In genomic region chr7:71704661-71705240, GRCm38 (mm10) we compare ENCODE assay signal across 8 mouse cellular contexts.
DNase-seq lines count a peak whose midpoint lies in the region; ATAC-seq and TF ChIP-seq lines count a peak whose summit lies in the region.

No protein-coding gene starts in this region.

- peak overlapping the region; percentile 92; the same call in 1 of the 2 replicates for H3K27ac ChIP-seq in heart, embryonic 10.5 days
- H3K27ac ChIP-seq in kidney, embryonic 16.5 days (ENCODE audit: low read length) = peak overlapping the region; percentile 65
- H3K27ac ChIP-seq in neural tube, embryonic 12.5 days = no peak overlapping the region
- H3K27ac ChIP-seq in thymus, adult 2 months (ENCODE audit: control insufficient read depth, insufficient read depth, low read length) = no peak overlapping the region

- H3K4me2 ChIP-seq in kidney, embryonic 16.5 days (replicated peaks; ENCODE audit: low read depth, low read length) = peak overlapping the region; percentile 90
- peak overlapping the region; percentile 87 for H3K4me2 ChIP-seq in neural tube, embryonic 12.5 days (replicated peaks)

- TF ChIP-seq CTCF in thymus, adult 2 months (IDR thresholded peaks at IDR 0.05; ENCODE audit: borderline replicate concordance, control insufficient read depth, extremely low read depth, insufficient read depth, low read length, poor library complexity) = no peak

- H3K36me3 ChIP-seq in heart, embryonic 10.5 days = no peaks in the 10 kb centered on the region
- no peaks in the 10 kb centered on the region for H3K36me3 ChIP-seq in kidney, embryonic 16.5 days (ENCODE audit: insufficient read depth, low read length)
- no peaks in the 10 kb centered on the region for H3K36me3 ChIP-seq in neural tube, embryonic 12.5 days
- no peaks in the 10 kb centered on the region for H3K36me3 ChIP-seq in thymus, adult 2 months (ENCODE audit: control insufficient read depth, insufficient read depth, low read length)

- no peak for TF ChIP-seq POLR2A in thymus, adult 2 months (IDR thresholded peaks at IDR 0.05; ENCODE audit: control insufficient read depth, extremely low read depth, insufficient read depth, low read length, poor library complexity)

- H3K4me3 ChIP-seq in heart, embryonic 10.5 days = peak overlapping the region; percentile 70
- H3K4me3 ChIP-seq in kidney, embryonic 16.5 days (ENCODE audit: low read length) = no peak overlapping the region
- H3K4me3 ChIP-seq in neural tube, embryonic 12.5 days = no peak overlapping the region
- H3K4me3 ChIP-seq in thymus, adult 2 months (ENCODE audit: control insufficient read depth, insufficient read depth, low read length) = no peak overlapping the region

- no peaks in the 10 kb centered on the region for H3K9me3 ChIP-seq in heart, embryonic 10.5 days
- no peaks in the 10 kb centered on the region for H3K9me3 ChIP-seq in kidney, embryonic 16.5 days (ENCODE audit: low read length)
- H3K9me3 ChIP-seq in neural tube, embryonic 12.5 days = no peaks in the 10 kb centered on the region

- peaks cover 23% of the 10 kb centered on the region; the same call in 1 of the 2 replicates for H3K4me1 ChIP-seq in heart, embryonic 10.5 days
- H3K4me1 ChIP-seq in kidney, embryonic 16.5 days (ENCODE audit: insufficient read depth, low read length) = 0 out of 2 replicates have a peak, but pooled peaks cover 6% of the 10 kb centered on the region
- no peaks in the 10 kb centered on the region for H3K4me1 ChIP-seq in neural tube, embryonic 12.5 days
- no peaks in the 10 kb centered on the region for H3K4me1 ChIP-seq in thymus, adult 2 months (replicated peaks; ENCODE audit: control insufficient read depth, insufficient read depth, low read length)

- peaks cover 12% of the 10 kb centered on the region for H3K27me3 ChIP-seq in heart, embryonic 10.5 days (ENCODE audit: insufficient read depth, poor library complexity, severe bottlenecking)
- no peaks in the 10 kb centered on the region for H3K27me3 ChIP-seq in kidney, embryonic 16.5 days (ENCODE audit: insufficient read depth, low read length)
- no peaks in the 10 kb centered on the region for H3K27me3 ChIP-seq in neural tube, embryonic 12.5 days (replicated peaks)
- no peaks in the 10 kb centered on the region for H3K27me3 ChIP-seq in thymus, adult 2 months (ENCODE audit: control insufficient read depth, insufficient read depth, low read length)

- 52% methylated on average over 4 of the region's 4 CpGs for WGBS in heart, embryonic 10.5 days
- WGBS in kidney, embryonic 16.5 days = 60% methylated on average over 4 of the region's 4 CpGs
- 57% methylated on average over 4 of the region's 4 CpGs for WGBS in neural tube, embryonic 12.5 days
- 44% methylated on average over 4 of the region's 4 CpGs for WGBS in thymus, adult 2 months

- H3K9ac ChIP-seq in kidney, embryonic 16.5 days (replicated peaks; ENCODE audit: low read length) = peak overlapping the region; percentile 75
- no peak overlapping the region for H3K9ac ChIP-seq in neural tube, embryonic 12.5 days

- DNase-seq in kidney, adult 18-20 months = peak; percentile 9
- no peak for DNase-seq in kidney, postnatal 10 days
- no peak for DNase-seq in heart, embryonic 10.5 days (ENCODE audit: low spot score)
- no peak for DNase-seq in gastrocnemius, postnatal 25 days
- DNase-seq in thymus, adult 2 months = no peak
- no peak for DNase-seq in spleen, adult 12 weeks (ENCODE audit: low spot score)

- no peak for ATAC-seq in kidney, embryonic 16.5 days (ENCODE audit: low FRiP score, low TSS enrichment)
- ATAC-seq in neural tube, embryonic 12.5 days (ENCODE audit: low FRiP score, low read depth) = no peak

Comparison
In these comparisons a context has a peak if more than half of its experiments do, and no peak if none do; other contexts are left out.
1. H3K27ac ChIP-seq: peak in heart, embryonic 10.5 days (single experiment) and kidney, embryonic 16.5 days (single experiment); none in neural tube, embryonic 12.5 days (single experiment) and thymus, adult 2 months (single experiment).